Mouse (Mus musculus): ENCODE measurements around the gene Lrrk1. TPM values are rescaled to one million over a fixed set of nuclear protein-coding genes. Genes with fewer than 3 reads are reported as not detected.

The Lrrk1 gene
- polyA plus RNA-seq, 1 experiment from 2014 or later = 5.8 TPM

DNA sequence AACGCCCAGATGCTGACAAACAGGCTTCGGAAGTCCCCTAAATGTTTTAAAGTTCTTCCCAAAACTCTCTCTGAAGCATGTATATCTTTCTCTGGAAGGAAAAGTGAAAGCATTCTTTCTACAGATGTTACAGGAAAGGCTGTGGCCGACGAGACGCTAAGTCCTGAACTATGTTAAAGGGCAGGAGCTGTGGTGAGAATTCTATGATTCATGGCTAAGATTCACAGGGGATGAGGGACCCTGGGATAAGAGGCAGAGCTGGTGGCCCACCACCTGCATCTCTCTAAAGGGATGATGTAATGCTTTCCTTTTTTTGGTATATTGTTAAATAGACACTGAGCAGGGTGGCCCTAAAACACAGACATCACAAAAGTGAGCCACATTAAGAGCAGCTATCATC, 44.8 kb downstream of the Lrrk1 start:
- DNase-seq (ENCODE audit: low spot score) = no peak
- Histone ChIP-seq H3K4me1 (ENCODE audit: control insufficient read depth, insufficient read depth, low read length) (no peaks in the 10 kb centered on the region), H3K27me3 (ENCODE audit: control insufficient read depth, insufficient read depth, low read length) (no peaks in the 10 kb centered on the region), H3K9ac (ENCODE audit: low read length) (no peak overlapping the region), H3K4me3 (ENCODE audit: low read depth, low read length) (no peak overlapping the region), H3K27ac (replicated peaks; ENCODE audit: low read depth, low read length) (no peak overlapping the region), H3K9me3 (ENCODE audit: control insufficient read depth, low read length) (no peaks in the 10 kb centered on the region), H3K36me3 (ENCODE audit: control insufficient read depth, insufficient read depth, low read length) (no peaks in the 10 kb centered on the region), H3K4me2 (ENCODE audit: low read depth, severe bottlenecking) (no peak overlapping the region)
- no peak for ATAC-seq (ENCODE audit: insufficient number of reproducible peaks, low FRiP score, low TSS enrichment, low read depth)
- 82% methylated on average over 5 of the region's 5 CpGs for WGBS

GRCm38 (mm10) chr7:66342831-66343230, 45.3 kb downstream of the Lrrk1 start:
- H3K4me3 ChIP-seq (ENCODE audit: low read depth, low read length) = no peak overlapping the region
- H3K27ac ChIP-seq (replicated peaks; ENCODE audit: low read depth, low read length) = no peak overlapping the region
- ATAC-seq (ENCODE audit: insufficient number of reproducible peaks, low FRiP score, low TSS enrichment, low read depth) = no peak
- H3K36me3 ChIP-seq (ENCODE audit: control insufficient read depth, insufficient read depth, low read length) = no peaks in the 10 kb centered on the region
- no peaks in the 10 kb centered on the region for H3K9me3 ChIP-seq (ENCODE audit: control insufficient read depth, low read length)
- 78% methylated on average over 6 of the region's 6 CpGs for WGBS
- no peak overlapping the region for H3K4me2 ChIP-seq (ENCODE audit: low read depth, severe bottlenecking)
- no peak for DNase-seq (ENCODE audit: low spot score)
- H3K4me1 ChIP-seq (ENCODE audit: control insufficient read depth, insufficient read depth, low read length) = no peaks in the 10 kb centered on the region
- no peaks in the 10 kb centered on the region for H3K27me3 ChIP-seq (ENCODE audit: control insufficient read depth, insufficient read depth, low read length)
- H3K9ac ChIP-seq (ENCODE audit: low read length) = no peak overlapping the region

GRCm38 (mm10) chr7:66342323-66342722, 45.8 kb downstream of the Lrrk1 start:
- H3K27ac ChIP-seq (replicated peaks; ENCODE audit: low read depth, low read length) = no peak overlapping the region
- peak; percentile 69 for DNase-seq (ENCODE audit: low spot score)
- WGBS = 45% methylated on average over 4 of the region's 4 CpGs
- H3K9me3 ChIP-seq (ENCODE audit: control insufficient read depth, low read length) = no peaks in the 10 kb centered on the region
- H3K36me3 ChIP-seq (ENCODE audit: control insufficient read depth, insufficient read depth, low read length) = no peaks in the 10 kb centered on the region
- ATAC-seq (ENCODE audit: insufficient number of reproducible peaks, low FRiP score, low TSS enrichment, low read depth) = no peak
- H3K4me2 ChIP-seq (ENCODE audit: low read depth, severe bottlenecking) = no peak overlapping the region
- no peak overlapping the region for H3K4me3 ChIP-seq (ENCODE audit: low read depth, low read length)
- no peaks in the 10 kb centered on the region for H3K4me1 ChIP-seq (ENCODE audit: control insufficient read depth, insufficient read depth, low read length)
- no peaks in the 10 kb centered on the region for H3K27me3 ChIP-seq (ENCODE audit: control insufficient read depth, insufficient read depth, low read length)
- no peak overlapping the region for H3K9ac ChIP-seq (ENCODE audit: low read length)

- H3K27ac ChIP-seq (replicated peaks; ENCODE audit: low read depth, low read length) = no peak overlapping the region
- no peaks in the 10 kb centered on the region for H3K27me3 ChIP-seq (ENCODE audit: control insufficient read depth, insufficient read depth, low read length)
- WGBS = 45% methylated on average over 3 of the region's 3 CpGs
- no peak for DNase-seq (ENCODE audit: low spot score)
- H3K4me2 ChIP-seq (ENCODE audit: low read depth, severe bottlenecking) = no peak overlapping the region
- H3K4me3 ChIP-seq (ENCODE audit: low read depth, low read length) = no peak overlapping the region
- ATAC-seq (ENCODE audit: insufficient number of reproducible peaks, low FRiP score, low TSS enrichment, low read depth) = no peak
- no peaks in the 10 kb centered on the region for H3K36me3 ChIP-seq (ENCODE audit: control insufficient read depth, insufficient read depth, low read length)
- H3K9me3 ChIP-seq (ENCODE audit: control insufficient read depth, low read length) = no peaks in the 10 kb centered on the region
- no peak overlapping the region for H3K9ac ChIP-seq (ENCODE audit: low read length)
- H3K4me1 ChIP-seq (ENCODE audit: control insufficient read depth, insufficient read depth, low read length) = no peaks in the 10 kb centered on the region
Measured at GRCm38 (mm10) chr7:66340044-66340443, 48.1 kb downstream of the Lrrk1 start.

- no peak overlapping the region for H3K4me3 ChIP-seq (ENCODE audit: low read depth, low read length)
- H3K27ac ChIP-seq (replicated peaks; ENCODE audit: low read depth, low read length) = no peak overlapping the region
- H3K9me3 ChIP-seq (ENCODE audit: control insufficient read depth, low read length) = no peaks in the 10 kb centered on the region
- H3K36me3 ChIP-seq (ENCODE audit: control insufficient read depth, insufficient read depth, low read length) = no peaks in the 10 kb centered on the region
- 45% methylated on average over 5 of the region's 5 CpGs for WGBS
- no peak overlapping the region for H3K9ac ChIP-seq (ENCODE audit: low read length)
- ATAC-seq (ENCODE audit: insufficient number of reproducible peaks, low FRiP score, low TSS enrichment, low read depth) (no peak), DNase-seq (ENCODE audit: low spot score) (no peak)
- H3K27me3 ChIP-seq (ENCODE audit: control insufficient read depth, insufficient read depth, low read length) = no peaks in the 10 kb centered on the region
- no peaks in the 10 kb centered on the region for H3K4me1 ChIP-seq (ENCODE audit: control insufficient read depth, insufficient read depth, low read length)
- no peak overlapping the region for H3K4me2 ChIP-seq (ENCODE audit: low read depth, severe bottlenecking)
Measured at GRCm38 (mm10) chr7:66339625-66340024, 48.5 kb downstream of the Lrrk1 start.

DNA sequence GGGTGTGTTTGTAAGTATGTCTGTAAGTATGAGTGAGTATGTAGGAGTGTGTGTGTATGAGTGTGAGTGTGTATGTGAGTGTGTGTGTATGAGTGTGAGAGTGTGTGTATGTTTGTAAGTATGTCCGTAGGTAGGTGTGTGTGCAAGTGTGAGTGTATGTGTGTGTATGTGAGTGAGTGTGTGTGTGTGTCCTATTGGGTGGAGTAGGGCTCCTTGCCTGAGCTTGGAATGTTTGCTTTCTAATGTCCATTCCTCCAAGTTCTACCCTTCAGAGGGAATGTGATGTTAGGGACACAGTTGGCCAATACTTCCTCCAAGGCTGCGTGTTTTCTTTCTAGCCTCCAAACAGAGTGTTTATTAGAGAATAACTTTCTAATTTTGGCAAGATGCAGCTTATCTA, 51.2 kb downstream of the Lrrk1 start:
- H3K36me3 ChIP-seq (ENCODE audit: control insufficient read depth, insufficient read depth, low read length) = no peaks in the 10 kb centered on the region
- H3K27ac ChIP-seq (replicated peaks; ENCODE audit: low read depth, low read length) = no peak overlapping the region
- ATAC-seq (ENCODE audit: insufficient number of reproducible peaks, low FRiP score, low TSS enrichment, low read depth) (no peak), DNase-seq (ENCODE audit: low spot score) (no peak)
- H3K9me3 ChIP-seq (ENCODE audit: control insufficient read depth, low read length) = no peaks in the 10 kb centered on the region
- H3K27me3 ChIP-seq (ENCODE audit: control insufficient read depth, insufficient read depth, low read length) = no peaks in the 10 kb centered on the region
- no peak overlapping the region for H3K4me2 ChIP-seq (ENCODE audit: low read depth, severe bottlenecking)
- H3K4me3 ChIP-seq (ENCODE audit: low read depth, low read length) = no peak overlapping the region
- 94% methylated on average over 2 of the region's 2 CpGs for WGBS
- no peak overlapping the region for H3K9ac ChIP-seq (ENCODE audit: low read length)
- H3K4me1 ChIP-seq (ENCODE audit: control insufficient read depth, insufficient read depth, low read length) = no peaks in the 10 kb centered on the region

DNA sequence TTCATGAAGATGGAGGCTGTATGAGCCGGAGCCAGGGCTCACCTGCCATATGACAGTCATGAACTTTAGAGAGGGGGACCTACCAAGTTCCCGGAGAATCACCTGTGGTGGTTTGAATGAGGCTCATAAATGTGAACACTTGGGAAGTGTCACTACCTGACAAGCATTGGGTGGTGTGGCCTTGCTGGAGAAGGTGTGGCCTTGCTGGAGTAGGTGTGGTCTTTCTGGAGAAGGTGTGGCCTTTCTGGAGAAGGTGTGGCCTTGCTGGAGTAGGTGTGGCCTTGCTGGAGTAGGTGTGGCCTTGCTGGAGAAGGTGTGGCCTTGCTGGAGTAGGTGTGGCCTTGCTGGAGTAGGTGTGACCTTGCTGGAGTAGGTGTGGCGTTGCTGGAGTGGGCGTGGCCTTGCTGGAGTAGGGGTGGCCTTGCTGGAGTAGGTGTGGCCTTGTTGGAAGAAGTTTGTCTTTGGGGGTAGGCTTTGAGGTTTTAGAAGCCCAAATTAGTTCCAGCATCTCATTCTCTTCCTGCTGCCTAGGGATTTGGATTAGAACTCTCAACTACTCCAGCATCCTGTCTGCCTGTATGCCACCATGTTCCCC, 54.1 kb downstream of the Lrrk1 start:
- no peak for DNase-seq (ENCODE audit: low spot score)
- no peaks in the 10 kb centered on the region for H3K4me1 ChIP-seq (ENCODE audit: control insufficient read depth, insufficient read depth, low read length)
- H3K36me3 ChIP-seq (ENCODE audit: control insufficient read depth, insufficient read depth, low read length) = no peaks in the 10 kb centered on the region
- no peaks in the 10 kb centered on the region for H3K27me3 ChIP-seq (ENCODE audit: control insufficient read depth, insufficient read depth, low read length)
- no peak overlapping the region for H3K9ac ChIP-seq (ENCODE audit: low read length)
- H3K4me3 ChIP-seq (ENCODE audit: low read depth, low read length) = no peak overlapping the region
- ATAC-seq (ENCODE audit: insufficient number of reproducible peaks, low FRiP score, low TSS enrichment, low read depth) = no peak
- WGBS = 90% methylated on average over 4 of the region's 4 CpGs
- H3K27ac ChIP-seq (replicated peaks; ENCODE audit: low read depth, low read length) = no peak overlapping the region
- no peaks in the 10 kb centered on the region for H3K9me3 ChIP-seq (ENCODE audit: control insufficient read depth, low read length)
- no peak overlapping the region for H3K4me2 ChIP-seq (ENCODE audit: low read depth, severe bottlenecking)

DNA sequence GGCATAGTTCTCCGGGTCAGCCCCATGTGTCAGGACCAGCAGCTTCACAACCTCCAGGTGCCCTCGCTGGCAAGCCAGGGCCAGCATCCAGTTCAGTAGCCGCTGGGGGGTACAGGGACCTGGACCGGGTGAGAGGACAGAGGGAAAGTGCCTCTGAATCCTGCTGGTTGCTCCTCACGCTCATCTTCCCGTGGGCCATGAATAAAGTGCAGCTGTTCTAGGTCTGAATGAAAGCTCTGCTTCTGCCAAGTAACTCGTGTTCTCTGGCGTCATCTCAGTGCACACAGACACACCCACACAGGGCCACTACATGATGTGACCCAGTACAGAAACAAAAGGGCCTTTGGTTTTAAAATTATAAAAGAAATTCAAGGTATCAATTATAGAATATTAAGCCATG, 55.8 kb downstream of the Lrrk1 start:
- H3K36me3 ChIP-seq (ENCODE audit: control insufficient read depth, insufficient read depth, low read length) = no peaks in the 10 kb centered on the region
- H3K27ac ChIP-seq (replicated peaks; ENCODE audit: low read depth, low read length) = no peak overlapping the region
- DNase-seq (ENCODE audit: low spot score) (no peak), ATAC-seq (ENCODE audit: insufficient number of reproducible peaks, low FRiP score, low TSS enrichment, low read depth) (no peak)
- no peaks in the 10 kb centered on the region for H3K9me3 ChIP-seq (ENCODE audit: control insufficient read depth, low read length)
- 90% methylated on average over 8 of the region's 8 CpGs for WGBS
- H3K9ac ChIP-seq (ENCODE audit: low read length) = no peak overlapping the region
- H3K27me3 ChIP-seq (ENCODE audit: control insufficient read depth, insufficient read depth, low read length) = no peaks in the 10 kb centered on the region
- no peaks in the 10 kb centered on the region for H3K4me1 ChIP-seq (ENCODE audit: control insufficient read depth, insufficient read depth, low read length)
- no peak overlapping the region for H3K4me3 ChIP-seq (ENCODE audit: low read depth, low read length)
- H3K4me2 ChIP-seq (ENCODE audit: low read depth, severe bottlenecking) = no peak overlapping the region

DNA sequence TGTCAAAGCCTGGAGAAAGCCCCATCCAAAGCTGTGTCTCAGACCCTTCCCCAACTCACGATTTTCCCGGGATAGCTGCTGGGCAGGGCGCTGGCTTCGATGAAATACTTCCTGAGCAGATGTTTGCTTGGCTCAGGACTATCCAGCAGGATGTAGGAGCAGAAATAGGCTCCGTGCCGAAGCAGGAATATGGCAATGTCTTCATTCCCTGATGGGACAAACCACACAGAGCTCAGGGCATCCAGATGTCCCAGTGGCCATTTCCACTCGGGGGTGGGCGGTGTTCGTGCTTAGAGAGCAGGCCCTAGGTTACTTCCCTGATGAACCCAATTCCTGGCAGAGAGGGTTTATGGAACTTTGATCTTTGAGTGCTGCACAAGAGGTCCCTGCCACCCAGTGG, 57.5 kb downstream of the Lrrk1 start:
- no peaks in the 10 kb centered on the region for H3K9me3 ChIP-seq (ENCODE audit: control insufficient read depth, low read length)
- 84% methylated on average over 9 of the region's 9 CpGs for WGBS
- H3K27me3 ChIP-seq (ENCODE audit: control insufficient read depth, insufficient read depth, low read length) = no peaks in the 10 kb centered on the region
- H3K4me2 ChIP-seq (ENCODE audit: low read depth, severe bottlenecking) = no peak overlapping the region
- H3K4me3 ChIP-seq (ENCODE audit: low read depth, low read length) = no peak overlapping the region
- no peaks in the 10 kb centered on the region for H3K4me1 ChIP-seq (ENCODE audit: control insufficient read depth, insufficient read depth, low read length)
- H3K36me3 ChIP-seq (ENCODE audit: control insufficient read depth, insufficient read depth, low read length) = no peaks in the 10 kb centered on the region
- H3K27ac ChIP-seq (replicated peaks; ENCODE audit: low read depth, low read length) = no peak overlapping the region
- H3K9ac ChIP-seq (ENCODE audit: low read length) = no peak overlapping the region
- DNase-seq (ENCODE audit: low spot score) (no peak), ATAC-seq (ENCODE audit: insufficient number of reproducible peaks, low FRiP score, low TSS enrichment, low read depth) (no peak)
